Mouse (Mus musculus): ENCODE results near the gene Iffo1. TPM values are rescaled to one million over a fixed set of nuclear protein-coding genes. Genes with fewer than 3 reads are reported as not detected.
A peak's percentile ranks its signal among the peaks of the same experiment; 100 is the strongest.
"Not testable (repeated sequence)": the region's sequence is repeated elsewhere in the genome, so short reads cannot be mapped to it uniquely, and the experiment has no call there.

Gene Iffo1
- polyA plus RNA-seq, 1 experiment from 2014 or later, result 8.8 TPM

- WGBS, result 8% methylated on average over 3 of the region's 5 CpGs
- H3K36me3 ChIP-seq (ENCODE audit: control insufficient read depth, insufficient read depth, low read length); H3K4me3 ChIP-seq (replicated peaks; ENCODE audit: low read length); H3K27me3 ChIP-seq (ENCODE audit: control insufficient read depth, insufficient read depth, low read length); ATAC-seq (ENCODE audit: insufficient read depth, low FRiP score); H3K27ac ChIP-seq (ENCODE audit: low read length); H3K4me2 ChIP-seq (ENCODE audit: low read depth, low read length); H3K9ac ChIP-seq (ENCODE audit: low read length); H3K9me3 ChIP-seq (replicated peaks; ENCODE audit: control insufficient read depth, low read length): not testable (repeated sequence)
- H3K4me1 ChIP-seq (ENCODE audit: control insufficient read depth, insufficient read depth, low read length), result peaks cover 34% of the 10 kb centered on the region
Observed at GRCm38 (mm10) chr6:125161971-125162370, 16.9 kb downstream of the Iffo1 start.

DNA sequence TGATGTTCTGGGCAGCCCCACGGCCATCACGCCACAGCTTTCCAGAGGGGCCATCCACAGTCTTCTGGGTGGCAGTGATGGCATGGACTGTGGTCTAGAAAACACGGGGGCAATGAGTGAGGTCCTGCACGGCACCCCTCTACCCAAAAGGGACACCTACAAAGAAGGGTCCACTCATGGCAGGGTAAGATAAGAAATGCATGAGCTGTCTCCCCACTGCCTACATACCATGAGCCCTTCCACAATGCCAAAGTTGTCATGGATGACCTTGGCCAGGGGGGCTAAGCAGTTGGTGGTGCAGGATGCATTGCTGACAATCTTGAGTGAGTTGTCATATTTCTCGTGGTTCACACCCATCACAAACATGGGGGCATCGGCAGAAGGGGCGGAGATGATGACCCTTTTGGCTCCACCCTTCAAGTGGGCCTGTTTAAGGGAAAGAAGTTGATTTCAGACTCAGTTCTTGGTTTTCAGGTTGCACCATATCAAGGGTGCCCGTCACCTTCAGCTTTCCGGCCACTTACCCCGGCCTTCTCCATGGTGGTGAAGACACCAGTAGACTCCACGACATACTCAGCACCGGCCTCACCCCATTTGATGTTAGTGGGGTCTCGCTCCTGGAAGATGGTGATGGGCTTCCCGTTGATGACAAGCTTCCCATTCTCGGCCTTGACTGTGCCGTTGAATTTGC lies 17.7 kb downstream of the Iffo1 start:
- WGBS, result 61% methylated on average over 11 of the region's 16 CpGs
- H3K9me3 ChIP-seq (replicated peaks; ENCODE audit: control insufficient read depth, low read length); H3K27ac ChIP-seq (ENCODE audit: low read length); ATAC-seq (ENCODE audit: insufficient read depth, low FRiP score); H3K27me3 ChIP-seq (ENCODE audit: control insufficient read depth, insufficient read depth, low read length); H3K36me3 ChIP-seq (ENCODE audit: control insufficient read depth, insufficient read depth, low read length); H3K9ac ChIP-seq (ENCODE audit: low read length); H3K4me3 ChIP-seq (replicated peaks; ENCODE audit: low read length): not testable (repeated sequence)
- peaks cover 41% of the 10 kb centered on the region for H3K4me1 ChIP-seq (ENCODE audit: control insufficient read depth, insufficient read depth, low read length)
- H3K4me2 ChIP-seq (ENCODE audit: low read depth, low read length), result peak overlapping the region; percentile 5; the same call in 1 of the 2 replicates

DNA sequence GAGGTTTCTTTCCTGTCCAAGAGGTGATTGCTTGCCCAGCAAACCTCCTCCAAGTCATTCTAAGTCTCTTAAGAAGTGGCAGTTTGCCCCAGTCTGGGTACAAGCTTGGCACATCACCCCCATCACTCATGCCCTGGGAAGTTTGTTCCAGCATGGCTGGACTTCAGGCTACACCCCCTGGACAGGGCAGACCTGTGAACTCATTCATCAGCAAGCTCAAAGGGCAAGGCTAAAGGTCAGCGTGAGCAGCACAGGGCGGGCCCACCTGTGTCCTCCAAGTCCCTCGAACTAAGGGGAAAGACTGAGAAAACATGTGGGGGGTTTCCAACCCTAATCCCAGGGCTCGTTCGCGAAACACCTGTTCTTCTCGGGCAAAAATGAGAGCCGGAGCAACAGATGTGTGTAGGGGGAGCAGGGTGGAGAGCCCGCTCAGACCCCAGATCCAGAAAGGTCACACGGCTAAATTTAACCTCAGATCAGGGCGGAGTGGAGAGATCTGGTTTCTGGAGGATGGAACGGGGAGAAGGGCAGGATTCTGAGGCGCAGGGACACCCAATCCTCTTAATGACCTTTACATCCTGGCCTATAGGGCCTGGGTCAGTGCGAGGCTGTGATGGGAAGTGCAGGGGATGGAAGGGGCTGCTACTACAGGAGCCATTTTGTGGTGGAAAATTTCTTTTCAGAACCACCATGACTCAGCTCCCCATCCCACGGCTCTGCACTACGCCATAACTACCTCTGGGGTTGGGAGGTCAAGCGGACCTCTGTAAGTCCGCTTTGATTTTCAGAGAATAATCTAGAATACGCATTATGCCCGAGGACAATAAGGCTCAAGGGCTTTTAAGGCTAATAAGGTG lies 19.0 kb downstream of the Iffo1 start:
- Histone ChIP-seq H3K4me2 (ENCODE audit: low read depth, low read length) (peak overlapping the region; percentile 80), H3K9me3 (replicated peaks; ENCODE audit: control insufficient read depth, low read length) (no peaks in the 10 kb centered on the region), H3K9ac (ENCODE audit: low read length) (peak overlapping the region; percentile 96), H3K4me3 (replicated peaks; ENCODE audit: low read length) (peak overlapping the region; percentile 97), H3K4me1 (ENCODE audit: control insufficient read depth, insufficient read depth, low read length) (peaks cover 42% of the 10 kb centered on the region), H3K27ac (ENCODE audit: low read length) (peak overlapping the region; percentile 94), H3K36me3 (ENCODE audit: control insufficient read depth, insufficient read depth, low read length) (no peaks in the 10 kb centered on the region), H3K27me3 (ENCODE audit: control insufficient read depth, insufficient read depth, low read length) (no peaks in the 10 kb centered on the region)
- no peak for ATAC-seq (ENCODE audit: insufficient read depth, low FRiP score)
- WGBS, result 4% methylated on average over 20 of the region's 20 CpGs

DNA sequence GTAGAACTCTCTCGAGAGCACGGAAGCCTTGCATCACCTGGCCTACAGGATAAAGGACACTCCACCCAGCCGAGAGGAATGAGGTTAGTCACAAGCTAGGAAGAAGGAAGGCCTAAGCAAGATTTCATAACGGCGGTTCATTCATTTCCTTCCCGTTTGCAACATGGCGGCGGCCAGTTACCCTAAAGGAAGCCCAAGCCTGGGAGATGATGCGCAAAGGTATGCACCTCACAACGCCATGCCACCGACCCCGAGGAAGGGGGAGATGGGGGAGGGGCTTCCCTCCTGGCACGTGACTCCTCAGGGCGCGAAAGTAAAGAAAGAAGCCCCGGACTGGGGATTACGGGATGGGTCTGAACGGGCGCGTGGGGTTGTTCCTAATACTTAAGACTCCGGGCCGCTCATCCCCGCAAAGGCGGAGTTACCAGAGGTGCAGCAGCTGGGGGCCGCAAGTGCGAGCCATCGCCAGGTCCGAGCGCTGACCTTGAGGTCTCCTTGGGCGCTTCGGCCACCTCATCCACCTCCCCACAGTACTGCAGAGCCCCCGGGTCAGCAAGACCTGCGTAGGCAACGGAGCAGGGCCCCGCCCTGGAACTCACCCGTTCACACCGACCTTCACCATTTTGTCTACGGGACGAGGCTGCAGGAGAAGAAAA lies 19.8 kb downstream of the Iffo1 start:
- peaks cover 4% of the 10 kb centered on the region; the same call in 1 of the 2 replicates for H3K36me3 ChIP-seq (ENCODE audit: control insufficient read depth, insufficient read depth, low read length)
- WGBS, result under 1% methylated on average over 39 of the region's 39 CpGs
- ATAC-seq (ENCODE audit: insufficient read depth, low FRiP score), result peak; percentile 0; the same call in 1 of the 2 replicates

GRCm38 (mm10) chr6:125165328-125165891 lies 20.4 kb downstream of the Iffo1 start:
- peak overlapping the region; percentile 80 for H3K4me2 ChIP-seq (ENCODE audit: low read depth, low read length)
- peak overlapping the region; percentile 97 for H3K4me3 ChIP-seq (replicated peaks; ENCODE audit: low read length)
- H3K4me1 ChIP-seq (ENCODE audit: control insufficient read depth, insufficient read depth, low read length), result peaks cover 42% of the 10 kb centered on the region
- H3K36me3 ChIP-seq (ENCODE audit: control insufficient read depth, insufficient read depth, low read length), result peaks cover 7% of the 10 kb centered on the region; the same call in 1 of the 2 replicates
- peak; percentile 91 for ATAC-seq (ENCODE audit: insufficient read depth, low FRiP score)
- peak overlapping the region; percentile 99 for H3K27ac ChIP-seq (ENCODE audit: low read length)
- WGBS, result under 1% methylated on average over 36 of the region's 36 CpGs
- no peaks in the 10 kb centered on the region for H3K9me3 ChIP-seq (replicated peaks; ENCODE audit: control insufficient read depth, low read length)
- H3K27me3 ChIP-seq (ENCODE audit: control insufficient read depth, insufficient read depth, low read length), result no peaks in the 10 kb centered on the region
- H3K9ac ChIP-seq (ENCODE audit: low read length), result peak overlapping the region; percentile 96

More for the DNA sequence above, 19.8 kb downstream of the Iffo1 start:
- Histone ChIP-seq H3K4me3 (replicated peaks; ENCODE audit: low read length) (peak overlapping the region; percentile 97), H3K9ac (ENCODE audit: low read length) (peak overlapping the region; percentile 96), H3K9me3 (replicated peaks; ENCODE audit: control insufficient read depth, low read length) (no peaks in the 10 kb centered on the region), H3K4me1 (ENCODE audit: control insufficient read depth, insufficient read depth, low read length) (peaks cover 42% of the 10 kb centered on the region), H3K4me2 (ENCODE audit: low read depth, low read length) (peak overlapping the region; percentile 80), H3K27ac (ENCODE audit: low read length) (peak overlapping the region; percentile 94), H3K27me3 (ENCODE audit: control insufficient read depth, insufficient read depth, low read length) (no peaks in the 10 kb centered on the region)

GRCm38 (mm10) chr6:125166051-125166751 lies 21.2 kb downstream of the Iffo1 start, which contains the start of gene Gapdh:
Gene Gapdh, minus strand, starts transcription at chr6:125166467.
- Histone ChIP-seq H3K27me3 (ENCODE audit: control insufficient read depth, insufficient read depth, low read length) (no peaks in the 10 kb centered on the region), H3K27ac (ENCODE audit: low read length) (peak within 1 kb of the TSS; percentile 99), H3K9ac (ENCODE audit: low read length) (peak within 1 kb of the TSS; percentile 96), H3K4me2 (ENCODE audit: low read depth, low read length) (peak within 1 kb of the TSS; percentile 80), H3K4me1 (ENCODE audit: control insufficient read depth, insufficient read depth, low read length) (peaks cover 39% of the 10 kb centered on the region), H3K4me3 (replicated peaks; ENCODE audit: low read length) (peak within 1 kb of the TSS; percentile 97), H3K36me3 (ENCODE audit: control insufficient read depth, insufficient read depth, low read length) (peaks cover 7% of the 10 kb centered on the region; the same call in 1 of the 2 replicates), H3K9me3 (replicated peaks; ENCODE audit: control insufficient read depth, low read length) (no peaks in the 10 kb centered on the region)
- peak; percentile 81 for ATAC-seq (ENCODE audit: insufficient read depth, low FRiP score)
- WGBS, result under 1% methylated on average over 18 of the region's 18 CpGs

DNA sequence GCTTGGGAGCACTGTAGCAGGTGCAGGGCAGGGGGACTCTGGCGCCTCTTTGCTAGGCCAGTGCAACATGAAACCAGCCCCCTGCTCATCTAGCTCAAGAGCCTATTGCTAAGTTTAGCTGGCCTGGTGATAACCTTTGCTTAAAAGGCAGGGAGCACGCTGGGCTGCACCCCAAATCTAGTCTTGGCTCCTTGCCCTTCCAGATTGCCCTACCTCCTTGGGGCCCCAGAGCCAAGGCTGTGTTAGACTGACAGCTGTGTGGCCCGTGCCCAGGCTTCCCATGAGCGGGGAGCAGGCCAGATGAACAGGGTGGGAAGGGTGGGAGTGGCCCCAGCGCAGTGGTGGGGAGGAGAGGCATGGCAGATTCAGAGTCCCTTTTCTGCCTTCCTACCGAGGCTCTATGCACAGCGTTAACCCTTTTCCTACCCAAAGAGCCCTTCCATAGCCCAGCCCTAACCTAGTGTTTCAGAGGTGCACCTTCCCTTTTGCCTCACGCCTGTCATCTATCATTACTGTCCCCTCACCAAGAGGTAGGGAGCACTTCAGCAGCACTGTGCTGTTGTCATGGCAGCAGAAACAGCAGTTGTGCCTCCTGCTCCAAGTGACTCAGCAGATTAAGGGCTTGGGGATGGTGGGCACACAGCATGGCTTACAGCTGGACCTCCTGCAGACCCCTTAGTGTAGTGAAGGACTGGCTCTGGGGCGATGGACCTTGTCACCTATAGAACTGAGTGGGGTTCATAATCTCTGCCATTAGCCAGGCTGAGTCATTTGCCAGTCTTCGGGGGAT lies 22.0 kb downstream of the Iffo1 start:
- H3K4me3 ChIP-seq (replicated peaks; ENCODE audit: low read length), result peak overlapping the region; percentile 97
- H3K4me1 ChIP-seq (ENCODE audit: control insufficient read depth, insufficient read depth, low read length), result peaks cover 33% of the 10 kb centered on the region
- peak; percentile 54 for ATAC-seq (ENCODE audit: insufficient read depth, low FRiP score)
- H3K36me3 ChIP-seq (ENCODE audit: control insufficient read depth, insufficient read depth, low read length), result peaks cover 12% of the 10 kb centered on the region; the same call in 1 of the 2 replicates
- peak overlapping the region; percentile 80 for H3K4me2 ChIP-seq (ENCODE audit: low read depth, low read length)
- H3K9ac ChIP-seq (ENCODE audit: low read length), result peak overlapping the region; percentile 77
- no peaks in the 10 kb centered on the region for H3K9me3 ChIP-seq (replicated peaks; ENCODE audit: control insufficient read depth, low read length)
- peak overlapping the region; percentile 99 for H3K27ac ChIP-seq (ENCODE audit: low read length)
- no peaks in the 10 kb centered on the region for H3K27me3 ChIP-seq (ENCODE audit: control insufficient read depth, insufficient read depth, low read length)
- WGBS, result 17% methylated on average over 10 of the region's 10 CpGs

GRCm38 (mm10) chr6:125168086-125168485 lies 23.0 kb downstream of the Iffo1 start:
- WGBS, result 87% methylated on average over 14 of the region's 14 CpGs
- no peaks in the 10 kb centered on the region for H3K27me3 ChIP-seq (ENCODE audit: control insufficient read depth, insufficient read depth, low read length)
- H3K9me3 ChIP-seq (replicated peaks; ENCODE audit: control insufficient read depth, low read length), result no peaks in the 10 kb centered on the region
- no peak overlapping the region for H3K4me2 ChIP-seq (ENCODE audit: low read depth, low read length)
- H3K4me3 ChIP-seq (replicated peaks; ENCODE audit: low read length), result no peak overlapping the region
- no peak for ATAC-seq (ENCODE audit: insufficient read depth, low FRiP score)
- H3K27ac ChIP-seq (ENCODE audit: low read length), result no peak overlapping the region
- H3K4me1 ChIP-seq (ENCODE audit: control insufficient read depth, insufficient read depth, low read length), result peaks cover 27% of the 10 kb centered on the region
- no peak overlapping the region for H3K9ac ChIP-seq (ENCODE audit: low read length)
- H3K36me3 ChIP-seq (ENCODE audit: control insufficient read depth, insufficient read depth, low read length), result peaks cover 17% of the 10 kb centered on the region; the same call in 1 of the 2 replicates

Data from stomach, embryonic 16.5 days (tissue).